Mouse (Mus musculus): Measurements from ENCODE around the gene Thrb. TPM values are rescaled to one million over a fixed set of nuclear protein-coding genes. Genes with fewer than 3 reads are reported as not detected.

The Thrb gene
- polyA plus RNA-seq, 1 experiment from 2014 or later: 6.4 TPM

- no peak overlapping the region for H3K9ac ChIP-seq (replicated peaks)
- TF ChIP-seq CTCF (IDR thresholded peaks at IDR 0.05; ENCODE audit: low read depth): no peak
- no peak for TF ChIP-seq EP300 (IDR thresholded peaks at IDR 0.05; ENCODE audit: low read depth)
- 77% methylated on average over 6 of the region's 6 CpGs for WGBS (ENCODE audit: insufficient replicate concordance)
Measured at GRCm38 (mm10) chr14:17972665-17973064, 312.6 kb downstream of the Thrb start.

GRCm38 (mm10) chr14:17975786-17976185 is 315.7 kb downstream of the Thrb start:
- 0 out of 2 replicates have a peak, but pooled peaks cover 2% of the 10 kb centered on the region for H3K36me3 ChIP-seq (replicated peaks; ENCODE audit: insufficient read depth, low read length)
- H3K4me2 ChIP-seq (ENCODE audit: low read depth, low read length): no peak overlapping the region
- no peak for DNase-seq
- no peaks in the 10 kb centered on the region for H3K27me3 ChIP-seq (ENCODE audit: insufficient read depth, low read length)
- no peak overlapping the region for H3K4me3 ChIP-seq (ENCODE audit: low read depth, low read length)
- no peak overlapping the region for H3K27ac ChIP-seq (ENCODE audit: low read depth)
- TF ChIP-seq EP300 (IDR thresholded peaks at IDR 0.05; ENCODE audit: low read depth) (no peak), CTCF (IDR thresholded peaks at IDR 0.05; ENCODE audit: low read depth) (no peak)
- H3K4me1 ChIP-seq (ENCODE audit: insufficient read depth): no peaks in the 10 kb centered on the region
- WGBS (ENCODE audit: insufficient replicate concordance): 52% methylated on average over 1 of the region's 1 CpGs
- H3K9ac ChIP-seq (replicated peaks): no peak overlapping the region
- no peaks in the 10 kb centered on the region for H3K9me3 ChIP-seq (ENCODE audit: low read length)
- ATAC-seq: no peak

More at GRCm38 (mm10) chr14:17972665-17973064, 312.6 kb downstream of the Thrb start:
- Histone ChIP-seq H3K36me3 (replicated peaks; ENCODE audit: insufficient read depth, low read length) (0 out of 2 replicates have a peak, but pooled peaks cover 2% of the 10 kb centered on the region), H3K27me3 (ENCODE audit: insufficient read depth, low read length) (no peaks in the 10 kb centered on the region), H3K27ac (ENCODE audit: low read depth) (no peak overlapping the region), H3K9me3 (ENCODE audit: low read length) (no peaks in the 10 kb centered on the region), H3K4me1 (ENCODE audit: insufficient read depth) (no peaks in the 10 kb centered on the region), H3K4me3 (ENCODE audit: low read depth, low read length) (no peak overlapping the region), H3K4me2 (ENCODE audit: low read depth, low read length) (no peak overlapping the region)
- no peak for DNase-seq
- no peak for ATAC-seq

- Histone ChIP-seq H3K4me1 (ENCODE audit: insufficient read depth) (no peaks in the 10 kb centered on the region), H3K36me3 (replicated peaks; ENCODE audit: insufficient read depth, low read length) (no peaks in the 10 kb centered on the region), H3K27me3 (ENCODE audit: insufficient read depth, low read length) (no peaks in the 10 kb centered on the region), H3K27ac (ENCODE audit: low read depth) (no peak overlapping the region), H3K9ac (replicated peaks) (no peak overlapping the region), H3K9me3 (ENCODE audit: low read length) (no peaks in the 10 kb centered on the region), H3K4me3 (ENCODE audit: low read depth, low read length) (no peak overlapping the region), H3K4me2 (ENCODE audit: low read depth, low read length) (no peak overlapping the region)
- DNase-seq: no peak
- no peak for TF ChIP-seq EP300 (IDR thresholded peaks at IDR 0.05; ENCODE audit: low read depth)
- 0 out of 2 replicates have a peak, but pooled peaks have one; percentile 15 for TF ChIP-seq CTCF (IDR thresholded peaks at IDR 0.05; ENCODE audit: low read depth)
- ATAC-seq: no peak
Measured at GRCm38 (mm10) chr14:17978259-17978658, 318.2 kb downstream of the Thrb start.

- H3K9me3 ChIP-seq (ENCODE audit: low read length): no peaks in the 10 kb centered on the region
- DNase-seq (no peak), ATAC-seq (no peak)
- no peaks in the 10 kb centered on the region for H3K36me3 ChIP-seq (replicated peaks; ENCODE audit: insufficient read depth, low read length)
- no peak overlapping the region for H3K4me2 ChIP-seq (ENCODE audit: low read depth, low read length)
- WGBS (ENCODE audit: insufficient replicate concordance): 63% methylated on average over 3 of the region's 3 CpGs
- TF ChIP-seq CTCF (IDR thresholded peaks at IDR 0.05; ENCODE audit: low read depth): no peak
- no peaks in the 10 kb centered on the region for H3K27me3 ChIP-seq (ENCODE audit: insufficient read depth, low read length)
- H3K4me3 ChIP-seq (ENCODE audit: low read depth, low read length): no peak overlapping the region
- H3K27ac ChIP-seq (ENCODE audit: low read depth): no peak overlapping the region
- H3K4me1 ChIP-seq (ENCODE audit: insufficient read depth): no peaks in the 10 kb centered on the region
- no peak overlapping the region for H3K9ac ChIP-seq (replicated peaks)
Measured at GRCm38 (mm10) chr14:17981258-17981657, 321.2 kb downstream of the Thrb start.

GRCm38 (mm10) chr14:17982017-17982416 is 322.0 kb downstream of the Thrb start:
- no peak overlapping the region for H3K4me3 ChIP-seq (ENCODE audit: low read depth, low read length)
- no peak for ATAC-seq
- H3K9me3 ChIP-seq (ENCODE audit: low read length): no peaks in the 10 kb centered on the region
- no peak for DNase-seq
- no peaks in the 10 kb centered on the region for H3K27me3 ChIP-seq (ENCODE audit: insufficient read depth, low read length)
- 82% methylated on average over 5 of the region's 5 CpGs for WGBS (ENCODE audit: insufficient replicate concordance)
- no peak overlapping the region for H3K27ac ChIP-seq (ENCODE audit: low read depth)
- no peak overlapping the region for H3K9ac ChIP-seq (replicated peaks)
- no peaks in the 10 kb centered on the region for H3K4me1 ChIP-seq (ENCODE audit: insufficient read depth)
- H3K4me2 ChIP-seq (ENCODE audit: low read depth, low read length): no peak overlapping the region
- no peak for TF ChIP-seq CTCF (IDR thresholded peaks at IDR 0.05; ENCODE audit: low read depth)
- TF ChIP-seq EP300 (IDR thresholded peaks at IDR 0.05; ENCODE audit: low read depth): no peak
- H3K36me3 ChIP-seq (replicated peaks; ENCODE audit: insufficient read depth, low read length): no peaks in the 10 kb centered on the region

- Histone ChIP-seq H3K27me3 (ENCODE audit: insufficient read depth, low read length) (no peaks in the 10 kb centered on the region), H3K27ac (ENCODE audit: low read depth) (no peak overlapping the region), H3K9me3 (ENCODE audit: low read length) (no peaks in the 10 kb centered on the region), H3K36me3 (replicated peaks; ENCODE audit: insufficient read depth, low read length) (no peaks in the 10 kb centered on the region), H3K9ac (replicated peaks) (no peak overlapping the region), H3K4me3 (ENCODE audit: low read depth, low read length) (no peak overlapping the region), H3K4me2 (ENCODE audit: low read depth, low read length) (no peak overlapping the region), H3K4me1 (ENCODE audit: insufficient read depth) (no peaks in the 10 kb centered on the region)
- no peak for ATAC-seq
- no peak for TF ChIP-seq EP300 (IDR thresholded peaks at IDR 0.05; ENCODE audit: low read depth)
- no peak for TF ChIP-seq CTCF (IDR thresholded peaks at IDR 0.05; ENCODE audit: low read depth)
- DNase-seq: no peak
- WGBS (ENCODE audit: insufficient replicate concordance): 57% methylated on average over 3 of the region's 3 CpGs
Measured at GRCm38 (mm10) chr14:17983390-17983789, 323.3 kb downstream of the Thrb start.

GRCm38 (mm10) chr14:17983839-17984238 is 323.8 kb downstream of the Thrb start:
- no peak for ATAC-seq
- Histone ChIP-seq H3K9me3 (ENCODE audit: low read length) (no peaks in the 10 kb centered on the region), H3K27me3 (ENCODE audit: insufficient read depth, low read length) (no peaks in the 10 kb centered on the region), H3K27ac (ENCODE audit: low read depth) (no peak overlapping the region), H3K36me3 (replicated peaks; ENCODE audit: insufficient read depth, low read length) (no peaks in the 10 kb centered on the region), H3K4me1 (ENCODE audit: insufficient read depth) (no peaks in the 10 kb centered on the region), H3K4me2 (ENCODE audit: low read depth, low read length) (no peak overlapping the region), H3K9ac (replicated peaks) (no peak overlapping the region), H3K4me3 (ENCODE audit: low read depth, low read length) (no peak overlapping the region)
- DNase-seq: no peak
- WGBS (ENCODE audit: insufficient replicate concordance): 51% methylated on average over 6 of the region's 6 CpGs
- TF ChIP-seq CTCF (IDR thresholded peaks at IDR 0.05; ENCODE audit: low read depth) (no peak), EP300 (IDR thresholded peaks at IDR 0.05; ENCODE audit: low read depth) (no peak)

All from liver, postnatal 0 days (tissue).